Mouse (Mus musculus) neural tube, embryonic 12.5 days (tissue): ENCODE data around the gene Rpl6. TPM values are rescaled to one million over a fixed set of nuclear protein-coding genes. Genes with fewer than 3 reads are reported as not detected.

ENCODE experiments used
- ATAC-seq: fragments of 200-750 bp; cut with Nextera tagmentation; 2 replicates; pipeline ENCODE4 v1.8.0; 2017; ENCODE audit warnings: low read depth, mild to moderate bottlenecking, moderate TSS enrichment, moderate library complexity; ENCODE audit not compliant: low FRiP score
- H3K27ac ChIP-seq: fragments of 300-500 bp; sonication (generic); 2 replicates; pipeline ENCODE4 v1.5.1; 2016
- H3K27me3 ChIP-seq: fragments of 300-500 bp; sonication (generic); replicated peaks from 2 replicates; pipeline ENCODE4 v1.6.1; 2016; ENCODE audit warnings: mild to moderate bottlenecking
- H3K36me3 ChIP-seq: fragments of 300-500 bp; sonication (generic); 2 replicates; pipeline ENCODE4 v1.6.1; 2016; ENCODE audit warnings: mild to moderate bottlenecking
- H3K4me1 ChIP-seq: fragments of 300-500 bp; sonication (generic); 2 replicates; pipeline ENCODE4 v1.6.1; 2016
- H3K4me2 ChIP-seq: fragments of 300-500 bp; sonication (generic); replicated peaks from 2 replicates; pipeline ENCODE4 v1.6.1; 2016; ENCODE audit warnings: mild to moderate bottlenecking
- H3K4me3 ChIP-seq: fragments of 300-500 bp; sonication (generic); 2 replicates; pipeline ENCODE4 v1.5.1; 2016
- H3K9ac ChIP-seq: fragments of 300-500 bp; sonication (generic); 2 replicates; pipeline ENCODE4 v1.6.1; 2016; ENCODE audit warnings: mild to moderate bottlenecking
- H3K9me3 ChIP-seq: fragments of 300-500 bp; sonication (generic); 2 replicates; pipeline ENCODE4 v1.6.1; 2016; ENCODE audit warnings: mild to moderate bottlenecking
- WGBS: fragments of 180-500 bp; shearing (Covaris S2); methylation state at CpG from one replicate; pipeline ENCODE4 v1.1.7; 2016; 5-methylcytosine and 5-hydroxymethylcytosine counted together
- polyA plus RNA-seq: library from polyadenylated mRNA; unstranded; fragments of >200 nt; fragmentation: Nextera tagmentation; extraction: Ambion mirVana; gene quantifications from 2 replicates; pipeline ENCODE4 v1.2.1, GENCODE M21; 2016

The Rpl6 gene
- polyA plus RNA-seq, 1 experiment from 2014 or later: 465 TPM

- Histone ChIP-seq H3K36me3 (peaks cover 10% of the 10 kb centered on the region), H3K27ac (no peak overlapping the region), H3K4me1 (no peaks in the 10 kb centered on the region), H3K9ac (no peak overlapping the region), H3K27me3 (no peaks in the 10 kb centered on the region), H3K4me3 (no peak overlapping the region), H3K4me2 (no peak overlapping the region), H3K9me3 (no peaks in the 10 kb centered on the region)
- no peak for ATAC-seq
- WGBS: 92% methylated on average over 3 of the region's 3 CpGs
Measured at GRCm38 (mm10) chr5:121249693-121250092, 45.4 kb downstream of the Rpl6 start.

DNA sequence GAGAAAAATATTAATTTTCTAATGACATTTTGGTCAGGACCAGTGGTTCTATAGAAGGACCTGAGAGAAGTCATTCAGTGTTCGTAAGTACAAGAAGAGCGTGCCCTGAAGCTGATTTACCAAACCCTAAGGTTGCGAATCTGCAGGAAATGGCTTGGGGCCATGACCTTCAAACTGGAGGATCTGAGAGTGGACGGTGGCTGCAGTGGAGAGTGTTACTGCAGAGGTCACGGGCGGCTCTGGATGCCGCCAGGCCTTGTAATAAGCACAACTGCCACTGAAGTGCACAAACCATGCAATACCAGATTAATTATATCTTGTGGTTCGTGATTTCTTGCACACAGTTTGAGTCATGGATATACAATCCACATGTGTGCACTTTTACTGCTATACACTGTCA is 47.5 kb downstream of the Rpl6 start:
- Histone ChIP-seq H3K27me3 (no peaks in the 10 kb centered on the region), H3K4me1 (no peaks in the 10 kb centered on the region), H3K4me3 (no peak overlapping the region), H3K36me3 (peaks cover 23% of the 10 kb centered on the region), H3K4me2 (no peak overlapping the region), H3K9ac (no peak overlapping the region), H3K27ac (no peak overlapping the region), H3K9me3 (no peaks in the 10 kb centered on the region)
- no peak for ATAC-seq
- 76% methylated on average over 8 of the region's 8 CpGs for WGBS

DNA sequence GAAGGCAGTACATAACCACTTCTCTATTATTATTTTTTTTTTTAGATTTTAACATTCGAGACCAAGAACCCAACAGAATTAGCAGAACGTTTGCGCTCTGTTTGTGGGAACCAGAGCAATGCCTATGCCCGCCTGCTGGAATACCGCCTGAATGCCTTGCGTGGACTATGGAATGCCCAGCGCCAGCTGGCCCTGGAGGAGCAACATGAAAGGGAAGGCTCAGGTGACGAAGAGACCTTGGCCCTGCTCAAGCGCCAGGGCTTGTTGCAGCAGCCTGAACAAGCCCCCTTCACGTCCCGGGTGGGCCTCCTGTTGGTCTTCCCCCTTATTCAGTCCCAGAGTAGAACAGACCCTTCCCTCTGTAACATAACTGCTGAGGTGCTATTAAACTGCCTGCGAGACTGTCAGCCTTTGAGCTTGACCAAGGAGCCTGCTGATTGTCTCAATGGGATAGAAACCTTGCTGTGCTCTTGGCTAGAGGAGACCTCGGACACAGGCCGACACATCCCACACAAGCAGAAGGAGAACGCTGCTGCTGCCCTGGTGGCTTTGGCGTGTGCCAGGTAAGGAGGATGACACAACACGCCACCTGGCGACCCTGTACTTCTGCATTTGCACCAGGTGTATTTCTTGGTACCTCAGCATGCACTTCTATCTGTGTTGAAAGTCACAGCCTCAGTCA is 49.7 kb downstream of the Rpl6 start:
- 88% methylated on average over 18 of the region's 18 CpGs for WGBS

DNA sequence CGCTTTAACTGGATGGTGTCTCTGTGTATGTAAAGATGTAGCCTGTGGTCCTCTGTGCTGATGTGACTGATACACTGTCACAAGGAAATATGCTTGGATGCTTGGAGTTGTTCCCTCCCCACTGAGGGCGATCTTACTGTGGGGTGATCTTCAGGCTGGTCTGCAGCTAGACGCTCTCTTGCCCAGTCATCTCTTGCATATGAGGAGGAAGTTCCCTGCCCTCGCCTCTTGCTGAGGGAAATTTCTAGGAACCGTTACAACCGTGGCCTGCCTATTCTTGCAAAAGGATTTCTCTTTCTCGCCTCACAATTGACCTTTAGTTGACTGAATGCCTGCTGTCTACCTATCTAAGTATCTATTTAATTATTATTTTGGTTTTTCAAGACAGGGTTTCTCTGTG is 50.7 kb downstream of the Rpl6 start:
- Histone ChIP-seq H3K27ac (no peak overlapping the region), H3K27me3 (no peaks in the 10 kb centered on the region), H3K9me3 (no peaks in the 10 kb centered on the region), H3K9ac (no peak overlapping the region), H3K4me3 (no peak overlapping the region), H3K4me2 (no peak overlapping the region), H3K4me1 (no peaks in the 10 kb centered on the region), H3K36me3 (peaks cover 35% of the 10 kb centered on the region)
- ATAC-seq: no peak
- WGBS: 88% methylated on average over 7 of the region's 7 CpGs

More for the DNA sequence above, 49.7 kb downstream of the Rpl6 start:
- no peak overlapping the region for H3K4me2 ChIP-seq
- H3K9ac ChIP-seq: no peak overlapping the region
- peaks cover 35% of the 10 kb centered on the region for H3K36me3 ChIP-seq
- no peak overlapping the region for H3K27ac ChIP-seq
- no peaks in the 10 kb centered on the region for H3K9me3 ChIP-seq
- no peaks in the 10 kb centered on the region for H3K27me3 ChIP-seq
- no peaks in the 10 kb centered on the region for H3K4me1 ChIP-seq
- ATAC-seq: no peak
- H3K4me3 ChIP-seq: no peak overlapping the region

Other genes with a start within 250 kb of the Rpl6 start
- 3.7 and 4.4 TPM in 2 replicates for gene Rph3a, start 194.4 kb upstream of the Rpl6 start, polyA plus RNA-seq
- gene Ptpn11, start 13.1 kb upstream of the Rpl6 start, polyA plus RNA-seq: 20.0 and 25.1 TPM in 2 replicates
- gene Hectd4, start 15.7 kb downstream of the Rpl6 start, polyA plus RNA-seq: 15.4 and 16.5 TPM in 2 replicates
- gene Trafd1, start 181.2 kb downstream of the Rpl6 start, polyA plus RNA-seq: 116 and 119 TPM in 2 replicates
- 49.9 TPM in 2 replicates for gene Naa25, start 193.5 kb downstream of the Rpl6 start, polyA plus RNA-seq
- 1.7 and 1.8 TPM in 2 replicates for gene Tmem116, start 247.4 kb downstream of the Rpl6 start, polyA plus RNA-seq
- gene Erp29, start 248.0 kb downstream of the Rpl6 start, polyA plus RNA-seq: 132 and 136 TPM in 2 replicates